Mouse (Mus musculus): ENCODE measurements around the gene Gm20425. TPM values are rescaled to one million over a fixed set of nuclear protein-coding genes. Genes with fewer than 3 reads are reported as not detected.

Gene Gm20425
- polyA plus RNA-seq (2017; shearing (Covaris generic)), result 3.2 TPM

DNA sequence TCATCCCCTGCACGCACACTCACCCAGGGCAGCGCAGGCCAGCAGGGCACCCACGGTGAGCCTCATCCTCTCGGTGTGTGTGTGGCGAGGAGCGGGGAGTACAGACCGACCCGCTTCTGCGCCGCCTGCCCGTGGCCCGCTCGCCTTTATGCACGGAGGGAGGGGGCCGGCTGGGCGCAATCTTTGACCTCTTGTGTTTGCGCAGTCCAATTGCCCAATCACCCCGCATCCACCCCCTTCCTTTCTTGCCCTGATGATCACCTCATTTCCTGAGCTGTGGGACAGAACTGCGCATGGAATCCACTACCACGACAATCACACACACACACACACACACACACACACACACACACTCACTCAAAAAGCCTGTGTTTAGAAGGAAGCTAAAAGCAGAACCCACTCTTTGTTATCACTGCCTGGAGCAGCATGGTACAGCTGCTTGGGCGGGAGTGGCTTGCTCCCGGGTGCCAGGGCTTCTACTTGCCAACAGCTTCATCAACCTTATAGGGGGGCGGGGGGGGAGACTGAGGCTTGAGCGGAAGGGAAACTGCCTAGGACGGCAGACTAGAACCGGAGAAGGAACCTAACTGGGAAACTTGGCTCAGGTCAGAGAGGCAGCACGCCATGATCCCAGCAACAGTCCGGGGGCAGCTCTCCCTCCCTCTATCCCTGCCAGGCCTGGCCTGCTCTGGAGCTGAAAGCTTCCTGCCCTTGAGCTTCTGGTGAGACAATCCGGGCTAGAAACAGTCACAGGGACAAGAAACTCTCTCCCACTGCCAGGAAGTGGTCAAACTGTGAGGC is at the start of gene Gm20425, which contains the start of gene Trf:
Gm20425 (minus strand) TSS at position 157 of the 801 bp plus-strand sequence.
Trf (minus strand) TSS at position 294 of the 801 bp plus-strand sequence.

DNA sequence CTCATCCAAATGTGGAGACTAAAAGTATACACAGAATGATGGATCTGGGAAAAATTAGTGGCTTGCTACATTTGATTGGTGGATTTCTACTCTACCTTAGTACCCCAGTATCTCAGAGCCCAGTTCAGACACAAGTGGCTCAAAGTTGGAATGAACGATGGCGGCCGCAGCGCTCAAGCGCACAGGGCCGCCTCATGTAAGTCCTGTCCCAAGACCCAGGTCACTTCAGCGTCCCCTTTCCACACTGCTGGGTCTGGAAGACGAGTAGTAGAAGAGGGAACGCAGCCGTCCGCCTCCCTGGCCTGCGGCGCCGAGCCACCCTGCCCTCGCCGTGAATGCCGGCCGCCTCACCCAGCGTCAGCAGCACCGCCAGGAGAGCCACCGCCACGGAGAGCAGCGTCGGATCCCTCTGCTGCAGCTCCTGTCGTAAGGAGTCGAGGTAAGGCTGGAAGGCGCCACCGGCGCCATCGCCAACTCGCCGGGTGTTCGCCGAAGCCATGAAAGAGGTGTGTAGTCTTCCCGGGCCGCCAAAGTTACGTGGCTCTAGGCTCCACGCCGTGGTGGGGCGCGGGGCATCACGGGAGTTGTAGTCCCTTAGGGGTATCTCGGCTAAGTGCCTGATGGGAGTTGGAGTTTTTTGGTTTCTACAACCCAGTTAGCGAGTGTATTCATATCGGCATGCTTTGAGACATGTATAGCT is 28.4 kb downstream of the Gm20425 start, which contains the start of gene Srprb:
Srprb (minus strand) TSS at position 577 of the 700 bp plus-strand sequence.

Other genes with a start within 250 kb of the Gm20425 start
- 0.44 TPM for gene Slco2a1, start 241.6 kb downstream of the Gm20425 start, polyA plus RNA-seq (2017; shearing (Covaris generic))
- 11.5 TPM for gene Rab6b, start 118.5 kb downstream of the Gm20425 start, polyA plus RNA-seq (2017; shearing (Covaris generic))
- gene Srprb, start 28.2 kb downstream of the Gm20425 start, polyA plus RNA-seq (2017; shearing (Covaris generic)), result 43.6 TPM
- gene Trf, start 137 bp upstream of the Gm20425 start, polyA plus RNA-seq (2017; shearing (Covaris generic)), result 8.9 TPM
- gene 1300017J02Rik, start 74.8 kb upstream of the Gm20425 start, polyA plus RNA-seq (2017; shearing (Covaris generic)), result 1.1 TPM
- gene Topbp1, start 74.9 kb upstream of the Gm20425 start, polyA plus RNA-seq (2017; shearing (Covaris generic)), result 18.3 TPM
- gene Cdv3, start 135.5 kb upstream of the Gm20425 start, polyA plus RNA-seq (2017; shearing (Covaris generic)), result 47.9 TPM

Measured in activated CD4-positive, CD25-positive, alpha-beta regulatory T cell, adult 9 weeks (primary cell).